Mouse (Mus musculus): ENCODE data around the gene Arel1. TPM values are rescaled to one million over a fixed set of nuclear protein-coding genes. Genes with fewer than 3 reads are reported as not detected.

The Arel1 gene
- polyA plus RNA-seq, 1 experiment: 42.1 TPM

GRCm38 (mm10) chr12:84897322-84897721, 73.4 kb downstream of the Arel1 start:
- DNase-seq: no peak
- Histone ChIP-seq H3K36me3 (ENCODE audit: control insufficient read depth, insufficient read depth, low read length) (no peaks in the 10 kb centered on the region), H3K4me1 (replicated peaks; ENCODE audit: control insufficient read depth, insufficient read depth, low read length) (no peaks in the 10 kb centered on the region), H3K27me3 (ENCODE audit: control insufficient read depth, insufficient read depth, low read length) (no peaks in the 10 kb centered on the region), H3K27ac (ENCODE audit: control insufficient read depth, insufficient read depth, low read length) (no peak overlapping the region), H3K4me3 (ENCODE audit: control insufficient read depth, insufficient read depth, low read length) (no peak overlapping the region)
- 38% methylated on average over 5 of the region's 5 CpGs for WGBS
- no peak for TF ChIP-seq POLR2A (IDR thresholded peaks at IDR 0.05; ENCODE audit: control insufficient read depth, extremely low read depth, insufficient read depth, low read length, poor library complexity)
- TF ChIP-seq CTCF (IDR thresholded peaks at IDR 0.05; ENCODE audit: borderline replicate concordance, control insufficient read depth, extremely low read depth, insufficient read depth, low read length, poor library complexity): no peak

GRCm38 (mm10) chr12:84896235-84896634, 74.5 kb downstream of the Arel1 start:
- DNase-seq: no peak
- whole genome bisulfite sequencing: 97% methylated on average over 6 of the region's 6 CpGs
- Histone ChIP-seq H3K27ac (ENCODE audit: control insufficient read depth, insufficient read depth, low read length) (no peak overlapping the region), H3K4me3 (ENCODE audit: control insufficient read depth, insufficient read depth, low read length) (no peak overlapping the region), H3K4me1 (replicated peaks; ENCODE audit: control insufficient read depth, insufficient read depth, low read length) (no peaks in the 10 kb centered on the region), H3K36me3 (ENCODE audit: control insufficient read depth, insufficient read depth, low read length) (no peaks in the 10 kb centered on the region), H3K27me3 (ENCODE audit: control insufficient read depth, insufficient read depth, low read length) (no peaks in the 10 kb centered on the region)
- TF ChIP-seq CTCF (IDR thresholded peaks at IDR 0.05; ENCODE audit: borderline replicate concordance, control insufficient read depth, extremely low read depth, insufficient read depth, low read length, poor library complexity): no peak
- no peak for TF ChIP-seq POLR2A (IDR thresholded peaks at IDR 0.05; ENCODE audit: control insufficient read depth, extremely low read depth, insufficient read depth, low read length, poor library complexity)

- no peak for DNase-seq
- Histone ChIP-seq H3K4me3 (ENCODE audit: control insufficient read depth, insufficient read depth, low read length) (no peak overlapping the region), H3K27me3 (ENCODE audit: control insufficient read depth, insufficient read depth, low read length) (no peaks in the 10 kb centered on the region), H3K4me1 (replicated peaks; ENCODE audit: control insufficient read depth, insufficient read depth, low read length) (no peaks in the 10 kb centered on the region; the same call in 1 of the 2 replicates), H3K27ac (ENCODE audit: control insufficient read depth, insufficient read depth, low read length) (no peak overlapping the region), H3K36me3 (ENCODE audit: control insufficient read depth, insufficient read depth, low read length) (no peaks in the 10 kb centered on the region)
- WGBS: 70% methylated on average over 9 of the region's 9 CpGs
- no peak for TF ChIP-seq CTCF (IDR thresholded peaks at IDR 0.05; ENCODE audit: borderline replicate concordance, control insufficient read depth, extremely low read depth, insufficient read depth, low read length, poor library complexity)
These were observed 76.8 kb downstream of the Arel1 start for GRCm38 (mm10) chr12:84893648-84894628.

- Histone ChIP-seq H3K4me3 (ENCODE audit: control insufficient read depth, insufficient read depth, low read length) (no peak overlapping the region), H3K27ac (ENCODE audit: control insufficient read depth, insufficient read depth, low read length) (no peak overlapping the region), H3K4me1 (replicated peaks; ENCODE audit: control insufficient read depth, insufficient read depth, low read length) (no peaks in the 10 kb centered on the region; the same call in 1 of the 2 replicates), H3K27me3 (ENCODE audit: control insufficient read depth, insufficient read depth, low read length) (no peaks in the 10 kb centered on the region), H3K36me3 (ENCODE audit: control insufficient read depth, insufficient read depth, low read length) (no peaks in the 10 kb centered on the region)
- TF ChIP-seq CTCF (IDR thresholded peaks at IDR 0.05; ENCODE audit: borderline replicate concordance, control insufficient read depth, extremely low read depth, insufficient read depth, low read length, poor library complexity) (no peak), POLR2A (IDR thresholded peaks at IDR 0.05; ENCODE audit: control insufficient read depth, extremely low read depth, insufficient read depth, low read length, poor library complexity) (no peak)
- DNase-seq: no peak
- 86% methylated on average over 15 of the region's 15 CpGs for WGBS
These were observed 80.4 kb downstream of the Arel1 start for GRCm38 (mm10) chr12:84890289-84890688.

GRCm38 (mm10) chr12:84885107-84885876, 85.4 kb downstream of the Arel1 start:
- Histone ChIP-seq H3K27ac (ENCODE audit: control insufficient read depth, insufficient read depth, low read length) (no peak overlapping the region), H3K4me1 (replicated peaks; ENCODE audit: control insufficient read depth, insufficient read depth, low read length) (no peaks in the 10 kb centered on the region; the same call in 1 of the 2 replicates), H3K27me3 (ENCODE audit: control insufficient read depth, insufficient read depth, low read length) (no peaks in the 10 kb centered on the region), H3K36me3 (ENCODE audit: control insufficient read depth, insufficient read depth, low read length) (no peaks in the 10 kb centered on the region), H3K4me3 (ENCODE audit: control insufficient read depth, insufficient read depth, low read length) (no peak overlapping the region)
- TF ChIP-seq CTCF (IDR thresholded peaks at IDR 0.05; ENCODE audit: borderline replicate concordance, control insufficient read depth, extremely low read depth, insufficient read depth, low read length, poor library complexity) (no peak), POLR2A (IDR thresholded peaks at IDR 0.05; ENCODE audit: control insufficient read depth, extremely low read depth, insufficient read depth, low read length, poor library complexity) (no peak)
- no peak for DNase-seq
- WGBS: 69% methylated on average over 11 of the region's 11 CpGs

GRCm38 (mm10) chr12:84884423-84885076, 86.2 kb downstream of the Arel1 start:
- Histone ChIP-seq H3K4me3 (ENCODE audit: control insufficient read depth, insufficient read depth, low read length) (no peak overlapping the region), H3K36me3 (ENCODE audit: control insufficient read depth, insufficient read depth, low read length) (no peaks in the 10 kb centered on the region), H3K27ac (ENCODE audit: control insufficient read depth, insufficient read depth, low read length) (no peak overlapping the region), H3K27me3 (ENCODE audit: control insufficient read depth, insufficient read depth, low read length) (no peaks in the 10 kb centered on the region), H3K4me1 (replicated peaks; ENCODE audit: control insufficient read depth, insufficient read depth, low read length) (no peaks in the 10 kb centered on the region)
- TF ChIP-seq CTCF (IDR thresholded peaks at IDR 0.05; ENCODE audit: borderline replicate concordance, control insufficient read depth, extremely low read depth, insufficient read depth, low read length, poor library complexity) (no peak), POLR2A (IDR thresholded peaks at IDR 0.05; ENCODE audit: control insufficient read depth, extremely low read depth, insufficient read depth, low read length, poor library complexity) (no peak)
- DNase-seq: no peak
- WGBS: 81% methylated on average over 7 of the region's 7 CpGs
